Mouse (Mus musculus) embryo, embryonic 11 days (tissue): ENCODE data around the gene Zfp113.
"Not testable (repeated sequence)": the region's sequence is repeated elsewhere in the genome, so short reads cannot be mapped to it uniquely, and the experiment has no call there.

Experiments
- DNase-seq: peaks from one replicate; pipeline ENCODE4 v3.0.0-alpha.2; 2015

Gene Zfp113

GRCm38 (mm10) chr5:138137257-138137656, 18.3 kb downstream of the Zfp113 start:
- DNase-seq: no peak

GRCm38 (mm10) chr5:138132425-138133064, 23.0 kb downstream of the Zfp113 start:
- no peak for DNase-seq

- DNase-seq: no peak
Measured at GRCm38 (mm10) chr5:138118041-138118440, 37.5 kb downstream of the Zfp113 start.

DNA sequence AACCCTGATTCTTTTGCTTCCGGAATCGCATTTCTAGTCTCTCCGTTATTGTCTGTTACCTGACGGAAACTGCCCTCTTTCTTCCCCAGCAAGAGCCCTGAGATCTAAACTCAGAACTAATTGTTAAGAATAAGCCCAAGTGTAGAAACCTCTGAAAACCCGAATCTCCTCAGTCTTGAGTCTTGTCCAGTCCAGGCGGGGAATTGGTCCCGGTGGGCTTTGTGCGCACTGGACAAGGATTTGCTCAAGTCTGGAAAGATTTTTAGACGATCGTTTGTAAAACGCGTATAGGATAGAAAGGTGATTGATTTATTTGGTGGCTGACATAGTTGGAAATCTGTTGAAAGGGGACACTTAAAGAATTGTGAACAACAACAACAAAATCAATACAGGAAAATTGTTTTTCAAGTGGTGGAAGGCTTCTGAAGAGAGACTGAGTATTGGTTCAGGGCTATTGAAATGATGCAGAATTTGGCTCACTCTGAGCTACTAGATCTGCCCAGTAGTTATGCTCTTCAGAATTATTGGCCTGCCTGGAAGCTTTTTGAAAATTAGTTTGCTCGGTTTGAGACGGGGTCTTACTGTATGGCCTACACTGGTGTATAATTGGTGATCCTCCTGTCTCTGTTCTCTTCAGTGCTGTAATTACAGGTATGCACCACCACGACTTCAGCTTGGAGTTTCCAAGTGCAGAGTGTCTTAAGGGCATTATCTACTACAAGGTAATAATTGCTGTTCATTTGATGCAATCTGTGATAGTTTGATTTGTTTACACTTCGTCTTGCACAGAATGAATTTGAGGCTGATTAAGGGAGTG, 38.1 kb downstream of the Zfp113 start:
- DNase-seq: peak; percentile 17

GRCm38 (mm10) chr5:138116255-138117198, 39.0 kb downstream of the Zfp113 start, which contains the start of gene Zscan21:
TSS of gene Zscan21 (plus strand) at chr5:138116903.
- peak; percentile 95 for DNase-seq

GRCm38 (mm10) chr5:138109847-138110396, 45.6 kb downstream of the Zfp113 start:
- not testable (repeated sequence) for DNase-seq

DNA sequence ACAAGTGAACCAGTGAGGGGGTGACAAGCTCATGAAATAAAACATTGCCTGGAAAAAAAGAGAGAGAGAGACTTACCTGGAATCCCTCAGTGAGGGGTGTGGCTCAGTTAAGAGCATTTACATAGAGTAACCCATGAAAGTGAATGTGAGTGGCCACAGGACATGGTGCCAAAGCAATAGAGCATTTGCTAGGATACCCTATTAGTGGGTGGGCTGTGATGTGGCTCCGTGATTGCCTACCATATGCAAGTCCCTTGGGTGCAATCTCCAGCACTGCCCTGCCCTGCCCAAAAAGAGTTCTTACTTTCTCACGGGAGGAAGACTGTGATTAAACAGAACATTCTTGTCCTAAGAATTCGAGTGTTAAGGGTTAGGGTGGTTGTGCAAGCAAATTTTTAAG, 48.4 kb downstream of the Zfp113 start:
- DNase-seq: no peak

GRCm38 (mm10) chr5:138104976-138105375, 50.6 kb downstream of the Zfp113 start:
- DNase-seq: no peak

DNA sequence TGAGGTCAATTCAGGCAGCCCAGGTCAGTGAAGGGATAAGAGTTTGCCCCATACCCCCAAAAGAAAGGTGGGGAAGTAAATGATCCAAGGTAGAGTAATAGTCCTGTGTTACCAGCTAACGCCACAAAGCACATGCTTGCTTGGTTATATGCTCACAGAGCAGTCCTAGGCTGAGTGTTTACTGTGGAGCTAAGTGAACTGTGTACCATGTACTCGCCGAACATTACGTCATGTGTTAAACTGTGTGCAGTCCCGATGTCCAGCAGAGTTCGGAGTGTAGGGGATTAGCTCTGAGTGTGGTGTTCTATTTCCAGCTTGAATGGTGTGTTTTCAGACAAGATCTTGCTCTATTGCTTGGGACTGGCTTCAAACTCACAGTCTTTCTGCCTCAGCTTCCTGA, 61.1 kb downstream of the Zfp113 start:
- no peak for DNase-seq

- DNase-seq: no peak
Measured at GRCm38 (mm10) chr5:138092771-138093170, 62.8 kb downstream of the Zfp113 start.

GRCm38 (mm10) chr5:138090737-138091136, 64.8 kb downstream of the Zfp113 start:
- DNase-seq: no peak

DNA sequence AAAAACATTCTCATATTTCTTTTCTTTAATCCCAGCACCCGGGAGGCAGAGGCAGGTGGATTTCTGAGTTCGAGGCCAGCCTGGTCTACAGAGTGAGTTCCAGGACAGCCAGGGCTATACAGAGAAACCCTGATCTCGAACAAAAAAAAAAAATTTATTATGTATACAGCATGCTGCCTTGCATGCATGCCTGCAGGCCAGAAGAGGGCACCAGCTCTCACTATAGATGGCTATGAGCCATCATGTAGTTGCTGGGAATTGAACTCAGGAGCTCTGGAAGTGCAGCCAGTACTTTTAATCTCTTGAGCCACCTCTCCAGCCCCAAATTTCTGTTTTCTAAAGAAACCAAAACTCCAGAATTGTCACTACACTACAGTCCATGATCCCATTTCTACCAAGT, 65.3 kb downstream of the Zfp113 start:
- DNase-seq: peak; percentile 42
